Mouse (Mus musculus) stomach, embryonic 16.5 days (tissue): Measurements from ENCODE around the gene Klhl22. TPM values are rescaled to one million over a fixed set of nuclear protein-coding genes. Genes with fewer than 3 reads are reported as not detected.

Experiments used
- ATAC-seq: fragments of 200-750 bp; cut with Nextera tagmentation; 2 replicates; pipeline ENCODE4 v1.8.0; 2017; ENCODE audit warnings: moderate number of reproducible peaks, moderate TSS enrichment; ENCODE audit not compliant: insufficient read depth, low FRiP score
- H3K27ac ChIP-seq: fragments of 300-500 bp; sonication (generic); 2 replicates; pipeline ENCODE4 v1.5.1; 2014; ENCODE audit warnings: low read length
- H3K27me3 ChIP-seq: fragments of 300-500 bp; sonication (generic); 2 replicates; pipeline ENCODE4 v1.6.1; 2014; ENCODE audit warnings: low read length, control low read depth, mixed read lengths; ENCODE audit not compliant: control insufficient read depth, insufficient read depth
- H3K36me3 ChIP-seq: fragments of 300-500 bp; sonication (generic); 2 replicates; pipeline ENCODE4 v1.6.1; 2014; ENCODE audit warnings: low read length; ENCODE audit not compliant: control insufficient read depth, insufficient read depth
- H3K4me1 ChIP-seq: fragments of 300-500 bp; sonication (generic); 2 replicates; pipeline ENCODE4 v1.6.1; 2014; ENCODE audit warnings: low read length, control low read depth, mixed read lengths; ENCODE audit not compliant: control insufficient read depth, insufficient read depth
- H3K4me2 ChIP-seq: fragments of 300-500 bp; sonication (generic); 2 replicates; pipeline ENCODE4 v1.6.1; 2014; ENCODE audit warnings: low read depth, low read length, mixed read lengths
- H3K4me3 ChIP-seq: fragments of 300-500 bp; sonication (generic); replicated peaks from 2 replicates; pipeline ENCODE4 v1.5.1; 2014; ENCODE audit warnings: mild to moderate bottlenecking, low read length
- H3K9ac ChIP-seq: fragments of 300-500 bp; sonication (generic); 2 replicates; pipeline ENCODE4 v1.6.1; 2014; ENCODE audit warnings: low read length
- H3K9me3 ChIP-seq: fragments of 300-500 bp; sonication (generic); replicated peaks from 2 replicates; pipeline ENCODE4 v1.6.1; 2016; ENCODE audit warnings: low read length, control low read depth; ENCODE audit not compliant: control insufficient read depth
- WGBS: fragments of 180-500 bp; shearing (Covaris S2); extraction: QIAGEN DNeasy Blood & Tissue Kit; methylation state at CpG from one replicate; pipeline ENCODE4 v1.1.7; 2014; 5-methylcytosine and 5-hydroxymethylcytosine counted together
- polyA plus RNA-seq: library from polyadenylated mRNA; unstranded; fragments of >200 nt; fragmentation: Nextera tagmentation; extraction: Ambion mirVana; gene quantifications from 2 replicates; pipeline ENCODE4 v1.2.1, GENCODE M21; 2015

The Klhl22 gene
- polyA plus RNA-seq, 1 experiment from 2014 or later = 56.7 TPM

DNA sequence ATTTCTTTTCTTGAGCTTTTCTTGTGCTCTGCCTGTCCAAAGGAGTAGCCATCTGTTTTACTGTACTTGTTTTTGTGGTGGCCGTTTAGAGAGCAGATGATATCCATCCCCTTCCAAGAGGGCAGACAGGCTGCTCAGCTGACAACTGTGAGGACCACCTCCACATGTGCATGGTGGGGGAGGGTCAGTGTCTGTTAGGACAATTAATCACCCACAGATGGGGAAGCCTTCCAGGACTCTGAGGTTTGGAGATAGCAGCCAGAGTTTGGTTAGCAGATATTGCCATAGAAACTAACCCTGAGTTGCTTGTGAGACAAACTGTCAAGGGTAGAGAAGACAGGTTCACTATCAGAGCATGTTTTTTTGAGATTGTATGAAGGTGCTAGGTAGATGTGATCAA, 1.7 kb downstream of the Klhl22 start:
- Histone ChIP-seq H3K27ac (no peak overlapping the region), H3K9me3 (no peaks in the 10 kb centered on the region), H3K27me3 (no peaks in the 10 kb centered on the region), H3K4me1 (peaks cover 19% of the 10 kb centered on the region; the same call in 1 of the 2 replicates), H3K4me2 (peak overlapping the region; percentile 96), H3K4me3 (peak overlapping the region; percentile 71; the same call in 1 of the 2 replicates), H3K36me3 (no peaks in the 10 kb centered on the region), H3K9ac (0 out of 2 replicates have a peak overlapping the region, but pooled peaks have one; percentile 94)
- 30% methylated on average over 1 of the region's 1 CpGs for WGBS
- ATAC-seq = no peak

DNA sequence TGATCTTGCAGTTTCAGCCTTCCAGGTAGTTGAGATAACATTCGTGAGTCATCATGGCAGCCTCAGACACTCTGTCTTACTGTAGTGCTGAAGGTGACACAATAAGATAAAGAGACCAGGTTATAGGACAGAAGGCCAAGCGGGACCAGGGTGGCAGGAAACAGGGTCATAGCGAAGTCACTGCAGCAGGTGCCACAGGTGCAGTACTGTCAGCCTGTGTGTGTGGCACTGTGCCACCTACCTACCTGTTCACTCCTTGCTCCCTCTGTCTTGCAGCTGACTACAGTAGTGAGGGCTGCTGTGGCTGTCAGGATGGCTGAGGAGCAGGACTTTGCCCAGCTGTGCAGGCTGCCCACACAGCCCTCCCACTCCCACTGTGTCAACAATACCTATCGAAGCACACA, 4.7 kb downstream of the Klhl22 start:
- Histone ChIP-seq H3K4me1 (peaks cover 13% of the 10 kb centered on the region; the same call in 1 of the 2 replicates), H3K27ac (peak overlapping the region; percentile 5; the same call in 1 of the 2 replicates), H3K27me3 (no peaks in the 10 kb centered on the region), H3K9ac (0 out of 2 replicates have a peak overlapping the region, but pooled peaks have one; percentile 18), H3K4me2 (0 out of 2 replicates have a peak overlapping the region, but pooled peaks have one; percentile 11), H3K9me3 (no peaks in the 10 kb centered on the region), H3K36me3 (no peaks in the 10 kb centered on the region; the same call in 1 of the 2 replicates), H3K4me3 (no peak overlapping the region)
- peak; percentile 76 for ATAC-seq
- 62% methylated on average over 4 of the region's 4 CpGs for WGBS

DNA sequence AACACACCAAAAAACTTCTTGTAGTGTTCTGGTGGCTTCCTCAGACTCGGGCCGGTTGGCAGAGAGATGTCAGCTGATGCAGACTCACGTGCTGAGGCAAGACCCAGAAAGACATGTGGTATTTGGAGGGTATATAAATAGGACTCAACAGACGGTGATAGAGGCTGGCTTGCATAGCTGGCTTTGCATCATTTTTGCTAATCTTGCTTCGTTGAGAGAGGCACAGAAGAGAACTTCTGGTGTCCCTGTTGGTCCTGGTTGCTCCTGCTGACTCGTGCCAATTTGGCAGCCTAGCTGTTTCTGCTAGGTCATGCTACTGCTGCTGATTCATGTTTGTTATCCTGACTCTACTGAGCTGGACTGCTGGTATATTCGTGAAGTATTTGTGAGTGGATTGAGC, 9.4 kb downstream of the Klhl22 start:
- WGBS = 78% methylated on average over 7 of the region's 7 CpGs
- H3K4me3 ChIP-seq = no peak overlapping the region
- H3K4me1 ChIP-seq = no peaks in the 10 kb centered on the region
- H3K36me3 ChIP-seq = peaks cover 9% of the 10 kb centered on the region
- no peak overlapping the region for H3K27ac ChIP-seq
- H3K4me2 ChIP-seq = no peak overlapping the region
- no peak for ATAC-seq
- H3K9ac ChIP-seq = no peak overlapping the region
- no peaks in the 10 kb centered on the region for H3K27me3 ChIP-seq
- no peaks in the 10 kb centered on the region for H3K9me3 ChIP-seq

GRCm38 (mm10) chr16:17771117-17771865, 11.9 kb downstream of the Klhl22 start:
- 68% methylated on average over 4 of the region's 4 CpGs for WGBS
- no peak for ATAC-seq

DNA sequence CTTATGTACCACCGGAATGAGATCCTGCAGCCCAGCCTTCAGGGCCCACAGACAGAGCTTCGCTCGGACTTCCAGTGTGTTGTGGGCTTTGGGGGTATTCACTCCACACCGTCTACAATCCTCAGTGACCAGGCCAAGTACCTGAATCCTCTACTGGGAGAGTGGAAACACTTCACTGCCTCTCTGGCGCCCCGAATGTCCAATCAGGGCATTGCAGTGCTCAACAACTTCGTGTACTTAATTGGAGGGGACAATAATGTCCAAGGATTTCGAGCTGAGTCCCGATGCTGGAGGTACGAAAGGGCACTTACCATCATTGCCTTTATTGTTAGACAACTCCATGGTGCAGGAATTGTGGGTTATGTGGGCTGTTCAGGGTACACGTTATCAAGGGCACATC, 17.4 kb downstream of the Klhl22 start:
- Histone ChIP-seq H3K4me2 (no peak overlapping the region), H3K9me3 (no peaks in the 10 kb centered on the region), H3K36me3 (peaks cover 14% of the 10 kb centered on the region), H3K4me3 (no peak overlapping the region), H3K4me1 (no peaks in the 10 kb centered on the region), H3K27ac (no peak overlapping the region), H3K27me3 (no peaks in the 10 kb centered on the region), H3K9ac (no peak overlapping the region)
- 71% methylated on average over 11 of the region's 11 CpGs for WGBS
- ATAC-seq = no peak

More at GRCm38 (mm10) chr16:17771117-17771865, 11.9 kb downstream of the Klhl22 start:
- H3K27me3 ChIP-seq = no peaks in the 10 kb centered on the region
- H3K9ac ChIP-seq = no peak overlapping the region
- no peak overlapping the region for H3K4me3 ChIP-seq
- H3K4me1 ChIP-seq = no peaks in the 10 kb centered on the region
- no peaks in the 10 kb centered on the region for H3K9me3 ChIP-seq
- H3K27ac ChIP-seq = no peak overlapping the region
- no peak overlapping the region for H3K4me2 ChIP-seq
- peaks cover 10% of the 10 kb centered on the region for H3K36me3 ChIP-seq

- ATAC-seq = no peak
- no peak overlapping the region for H3K27ac ChIP-seq
- H3K4me2 ChIP-seq = no peak overlapping the region
- no peak overlapping the region for H3K9ac ChIP-seq
- 76% methylated on average over 4 of the region's 4 CpGs for WGBS
- H3K27me3 ChIP-seq = no peaks in the 10 kb centered on the region
- H3K4me3 ChIP-seq = no peak overlapping the region
- peaks cover 10% of the 10 kb centered on the region for H3K36me3 ChIP-seq
- no peaks in the 10 kb centered on the region for H3K4me1 ChIP-seq
- no peaks in the 10 kb centered on the region for H3K9me3 ChIP-seq
Measured at GRCm38 (mm10) chr16:17778223-17778622, 18.8 kb downstream of the Klhl22 start.

DNA sequence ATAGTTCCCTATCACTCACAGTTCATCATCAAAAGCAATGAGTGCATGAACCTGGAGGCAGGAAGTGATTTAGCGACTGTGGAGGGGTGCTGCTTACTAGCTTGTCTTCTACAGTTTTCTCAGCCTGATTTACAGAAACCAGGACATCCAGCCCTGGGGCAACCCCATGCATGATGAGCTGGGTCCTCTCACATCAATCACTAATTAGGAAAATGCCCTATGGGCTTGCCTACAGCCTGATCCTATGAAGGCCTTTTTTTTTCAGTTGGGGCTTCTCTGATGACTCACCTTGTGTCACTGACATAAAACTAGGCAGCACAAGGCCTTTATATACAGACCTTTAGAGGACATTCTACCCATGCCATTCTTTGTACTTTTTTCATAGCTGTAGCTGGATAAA, 20.3 kb downstream of the Klhl22 start:
- no peak for ATAC-seq
- 78% methylated on average over 1 of the region's 1 CpGs for whole genome bisulfite sequencing
- Histone ChIP-seq H3K27ac (no peak overlapping the region), H3K4me3 (no peak overlapping the region), H3K27me3 (no peaks in the 10 kb centered on the region), H3K36me3 (peaks cover 15% of the 10 kb centered on the region), H3K9ac (no peak overlapping the region), H3K4me1 (no peaks in the 10 kb centered on the region), H3K4me2 (no peak overlapping the region), H3K9me3 (no peaks in the 10 kb centered on the region)

GRCm38 (mm10) chr16:17785337-17785736, 25.9 kb downstream of the Klhl22 start:
- peaks cover 11% of the 10 kb centered on the region for H3K36me3 ChIP-seq
- no peak for ATAC-seq
- H3K4me1 ChIP-seq = no peaks in the 10 kb centered on the region
- no peaks in the 10 kb centered on the region for H3K27me3 ChIP-seq
- 56% methylated on average over 3 of the region's 3 CpGs for WGBS
- H3K4me3 ChIP-seq = no peak overlapping the region
- H3K9me3 ChIP-seq = no peaks in the 10 kb centered on the region
- H3K9ac ChIP-seq = no peak overlapping the region
- H3K4me2 ChIP-seq = no peak overlapping the region
- H3K27ac ChIP-seq = no peak overlapping the region

GRCm38 (mm10) chr16:17792728-17793127, 33.3 kb downstream of the Klhl22 start:
- H3K4me2 ChIP-seq = no peak overlapping the region
- WGBS = 76% methylated on average over 3 of the region's 3 CpGs
- no peak overlapping the region for H3K4me3 ChIP-seq
- H3K9me3 ChIP-seq = no peaks in the 10 kb centered on the region
- H3K9ac ChIP-seq = no peak overlapping the region
- H3K27ac ChIP-seq = no peak overlapping the region
- H3K36me3 ChIP-seq = peaks cover 5% of the 10 kb centered on the region; the same call in 1 of the 2 replicates
- 0 out of 2 replicates have a peak, but pooled peaks cover 4% of the 10 kb centered on the region for H3K4me1 ChIP-seq
- no peak for ATAC-seq
- 0 out of 2 replicates have a peak, but pooled peaks cover under 1% of the 10 kb centered on the region for H3K27me3 ChIP-seq
